Mouse (Mus musculus) megakaryocyte, adult 5-6 weeks (primary cell): ENCODE data around the gene Bdh2. TPM values are rescaled to one million over a fixed set of nuclear protein-coding genes. Genes with fewer than 3 reads are reported as not detected.

ENCODE experiments used
- ATAC-seq: 2 replicates; pipeline ENCODE4 v1.8.0; 2016; ENCODE audit warnings: mild to moderate bottlenecking, inconsistent platforms; ENCODE audit not compliant: poor library complexity, severe bottlenecking
- total RNA-seq, 2 experiments: library from RNA; stranded (forward) in 1 of 2; stranded (reverse) in 1 of 2; fragments of 153-499, 151-499 nt in 1 of 2; fragments of 221-1000, 200-1000 nt in 1 of 2; gene quantifications; 2 replicates each; pipeline versions ENCODE4 v1.2.3 to v1.2.4; 2015 to 2017

Bdh2 gene
- total RNA-seq, 2 experiments from 2014 or later, result not detected

DNA sequence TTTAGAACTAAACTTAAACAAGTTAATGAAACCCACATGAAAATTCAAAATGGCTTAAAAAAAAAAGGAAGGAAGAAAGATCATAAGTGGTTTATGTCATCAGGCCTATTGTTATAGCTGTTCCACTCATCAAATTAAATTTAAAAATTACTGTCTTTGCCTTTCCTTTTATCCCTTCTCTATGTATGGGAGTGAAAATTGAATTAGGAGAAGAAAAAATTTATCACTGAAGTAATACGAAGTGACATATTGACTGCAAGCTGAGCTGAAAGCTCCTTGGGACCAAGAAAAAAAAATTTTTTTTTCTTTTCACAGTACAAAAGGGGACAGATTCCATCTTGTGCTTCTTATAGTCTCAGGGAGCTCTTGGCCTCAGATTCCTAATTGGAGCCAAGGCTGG, 14.5 kb downstream of the Bdh2 start:
- no peak for ATAC-seq

DNA sequence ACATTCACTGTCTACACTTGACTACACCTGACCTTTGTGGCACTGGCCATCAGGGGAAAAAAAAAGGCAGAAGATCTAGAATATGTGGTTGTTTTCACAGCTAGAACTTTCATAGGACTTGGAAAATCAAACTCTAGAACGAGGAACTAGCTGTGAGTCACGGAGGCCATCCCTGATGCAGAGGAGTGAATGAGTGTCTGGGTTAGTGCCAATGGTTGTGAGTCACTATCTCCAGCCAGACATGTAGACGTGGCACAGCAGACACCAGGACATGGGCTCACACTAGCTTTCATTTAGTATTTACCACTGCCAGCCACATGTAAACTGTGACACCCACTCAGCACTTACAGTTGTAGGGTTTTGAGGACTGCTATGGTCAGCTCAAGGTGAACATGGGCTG, 17.5 kb downstream of the Bdh2 start:
- ATAC-seq, result no peak

DNA sequence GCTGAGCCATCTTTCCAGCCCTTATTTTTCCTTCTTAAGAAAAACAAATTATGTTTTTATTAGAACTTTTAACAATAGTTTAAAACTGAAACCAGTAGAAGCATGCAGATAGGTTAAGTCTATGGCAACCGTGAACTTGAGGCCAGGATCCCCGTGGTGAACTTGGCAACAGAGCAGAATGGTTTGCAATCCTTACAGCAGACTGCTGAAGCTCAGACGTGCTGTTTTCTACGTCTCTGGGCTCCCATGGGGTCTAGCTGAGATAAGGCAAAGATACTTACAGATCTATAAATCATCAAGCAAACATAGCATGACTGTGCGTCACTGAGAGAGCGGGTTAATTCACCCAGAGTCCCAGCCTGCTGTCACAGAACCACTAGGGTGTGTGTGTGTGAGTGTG, 19.1 kb downstream of the Bdh2 start:
- ATAC-seq, result no peak

DNA sequence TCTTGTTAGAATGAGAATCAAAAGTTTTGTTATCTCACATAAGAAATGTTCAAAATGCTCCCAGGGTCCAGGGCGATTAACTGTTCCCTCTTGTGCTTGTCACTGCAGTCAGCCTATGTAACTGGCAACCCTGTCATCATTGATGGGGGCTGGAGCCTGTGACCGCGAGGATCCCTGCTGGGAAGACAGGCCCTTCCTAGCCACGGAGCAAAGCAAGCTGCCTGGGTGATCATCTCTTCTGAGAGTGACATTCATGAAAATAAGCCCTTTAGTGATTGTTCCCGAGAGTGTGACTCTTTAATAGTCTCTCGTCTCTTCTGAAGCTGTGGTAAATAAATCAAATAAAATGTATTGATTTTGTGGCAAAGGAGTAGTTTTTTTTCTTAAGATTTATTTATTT, 23.0 kb downstream of the Bdh2 start:
- ATAC-seq, result no peak

DNA sequence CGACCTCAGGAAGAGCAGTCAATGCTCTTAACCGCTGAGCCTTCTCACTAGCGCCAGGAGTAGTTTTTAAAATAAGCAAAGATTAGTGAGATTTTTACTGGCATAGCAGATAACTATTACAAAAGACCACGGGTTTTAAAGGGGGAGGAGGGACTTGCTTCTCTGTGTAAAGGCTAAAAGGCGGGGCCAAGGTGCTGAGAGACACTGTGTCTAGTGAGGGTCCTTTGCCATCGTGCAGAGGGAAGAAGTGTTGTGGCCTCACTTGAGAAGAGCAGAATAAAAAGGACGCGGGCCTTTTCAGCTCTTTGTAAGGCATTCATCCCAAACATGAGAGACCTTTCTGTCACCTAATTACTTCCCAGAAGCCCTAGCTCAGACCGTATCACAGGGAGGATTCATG, 23.5 kb downstream of the Bdh2 start:
- ATAC-seq, result no peak

DNA sequence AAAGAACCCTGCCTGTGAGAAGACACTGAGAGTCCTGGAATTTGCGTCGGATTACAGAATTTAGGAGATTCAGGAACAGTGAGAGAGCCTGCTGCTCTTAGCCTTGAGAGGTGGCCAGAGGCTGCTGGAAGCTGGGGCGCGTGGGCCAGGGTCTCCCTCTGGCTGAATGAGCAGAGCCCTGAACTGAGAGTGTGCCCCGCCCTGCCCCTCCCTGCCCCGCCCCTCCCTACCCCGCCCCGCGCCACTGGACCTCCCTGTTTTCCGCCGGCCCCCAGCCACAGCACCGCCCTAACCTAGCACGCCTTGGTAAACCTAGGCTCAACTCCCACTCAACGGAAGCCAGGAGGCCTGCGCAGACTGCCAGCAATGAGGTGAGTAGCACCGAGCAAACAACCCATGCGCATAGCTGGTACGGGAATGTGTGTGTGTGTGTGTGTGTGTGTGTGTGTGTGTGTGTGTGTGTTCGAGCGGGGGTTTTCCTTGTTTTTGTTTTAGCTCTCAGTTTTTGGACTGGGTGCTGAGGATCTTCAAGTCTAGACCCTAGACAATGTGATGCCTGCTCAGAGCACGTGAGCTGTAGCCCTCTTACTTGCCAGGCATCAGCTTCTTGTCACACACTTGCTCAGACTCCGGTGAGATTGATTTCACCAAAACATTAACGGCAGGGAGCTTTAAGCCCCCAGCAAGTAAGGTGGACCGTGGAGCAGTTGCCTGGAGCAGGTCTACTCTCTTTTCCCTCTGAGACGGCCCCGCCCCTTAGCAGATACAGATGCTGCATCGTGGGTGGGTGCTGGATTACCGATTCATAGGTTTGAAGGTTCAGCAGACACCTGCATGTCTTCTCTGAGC, 26.6 kb downstream of the Bdh2 start, which contains the start of gene Slc9b2:
Gene Slc9b2, plus strand, starts transcription at position 290 of the 849 bp plus-strand sequence.
- ATAC-seq, result peak; percentile 87

DNA sequence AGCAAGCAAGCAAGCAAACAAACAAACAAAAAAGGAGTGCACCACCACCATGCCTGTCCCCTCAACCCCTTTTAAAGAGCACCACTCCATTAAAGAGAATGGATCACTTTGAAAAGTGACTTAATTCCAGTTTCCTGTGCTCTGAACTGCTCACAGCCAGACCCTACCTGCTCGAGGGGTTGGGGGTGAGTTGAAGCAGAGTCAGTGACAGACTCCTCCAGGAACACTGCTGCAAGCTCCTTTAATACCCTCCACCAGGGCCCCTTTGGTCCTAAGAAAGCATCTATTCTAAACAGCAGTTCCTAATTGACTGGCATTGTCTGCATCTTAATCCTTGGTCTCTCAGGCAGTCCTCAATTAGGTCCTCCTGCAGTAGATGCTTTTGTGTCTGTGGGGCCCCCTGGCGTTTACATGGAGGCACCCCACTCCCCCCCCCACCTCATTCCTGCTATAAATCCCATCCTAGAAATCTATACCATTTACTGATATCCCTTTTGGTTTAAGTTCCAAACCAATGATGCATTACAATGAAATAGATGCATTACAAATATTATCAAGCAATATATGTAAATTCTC, 32.0 kb downstream of the Bdh2 start:
- ATAC-seq, result no peak

DNA sequence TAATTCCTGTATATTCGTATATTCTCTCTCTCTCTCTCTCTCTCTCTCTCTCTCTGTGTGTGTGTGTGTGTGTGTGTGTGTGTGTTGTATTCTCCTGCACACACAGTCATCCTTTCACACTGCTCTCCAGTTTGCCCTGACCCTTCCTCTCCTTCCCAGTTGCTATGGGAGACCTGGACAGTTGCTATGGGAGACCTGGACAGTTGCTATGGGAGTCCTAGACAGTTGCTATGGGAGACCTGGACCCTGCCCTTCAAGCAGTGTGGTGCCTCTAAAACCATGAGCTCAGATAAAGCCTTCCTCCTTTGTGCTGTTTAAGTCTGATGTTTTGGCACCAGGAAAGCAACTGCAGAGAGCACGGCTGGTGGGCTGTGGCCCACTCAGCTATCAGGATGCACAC, 32.7 kb downstream of the Bdh2 start:
- ATAC-seq, result no peak

DNA sequence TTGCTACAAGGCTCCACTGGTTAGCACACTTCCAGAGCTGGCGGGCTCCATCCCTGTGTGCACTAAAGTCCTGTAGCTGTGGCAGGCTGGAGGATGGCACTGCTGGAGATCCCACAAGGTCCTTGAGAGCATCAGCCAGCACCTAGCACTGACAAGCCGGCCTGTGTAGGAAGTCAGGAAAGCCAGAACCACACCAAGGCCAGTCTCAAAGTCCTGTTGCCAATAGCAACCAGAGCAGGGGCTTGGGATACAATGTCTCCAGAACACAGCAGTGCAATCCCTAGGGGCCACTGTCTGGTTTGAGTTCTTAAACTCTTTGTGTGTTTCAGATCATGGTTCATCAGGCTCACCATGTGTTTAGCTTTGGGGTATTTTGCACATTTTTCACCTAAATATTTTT, 33.8 kb downstream of the Bdh2 start:
- no peak for ATAC-seq

DNA sequence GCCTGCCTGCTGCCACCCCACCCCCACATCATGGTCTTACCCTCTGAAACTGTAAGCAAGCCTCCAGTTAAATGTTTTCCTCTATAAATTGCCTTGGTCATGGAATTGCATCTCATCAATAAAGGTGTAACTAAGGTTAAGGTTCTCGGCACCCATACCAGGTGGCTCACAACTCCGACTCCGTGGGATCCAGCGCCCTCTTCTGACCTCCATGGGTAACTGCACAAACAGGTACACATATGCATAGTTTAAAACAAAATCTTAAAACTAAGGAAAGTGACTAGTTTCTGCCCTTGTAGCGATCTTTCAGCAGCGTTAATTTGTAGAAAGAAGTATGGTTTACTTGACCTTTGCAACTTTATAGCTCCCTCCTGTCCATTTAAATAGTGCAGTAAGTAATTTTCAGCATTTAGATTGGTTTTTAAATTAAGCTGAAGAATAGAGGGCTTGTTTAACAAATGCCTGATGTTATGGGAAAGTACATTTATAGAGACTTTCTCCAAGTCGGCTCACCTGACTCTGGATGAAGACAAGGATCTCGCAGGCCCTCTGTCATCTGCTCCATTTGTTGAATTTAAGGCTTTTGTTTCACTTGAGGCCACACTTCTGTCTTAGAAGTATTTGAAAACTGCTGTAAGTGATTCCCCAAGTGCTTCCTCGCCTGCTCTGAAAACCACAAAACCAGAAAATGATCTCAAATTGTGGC, 34.9 kb downstream of the Bdh2 start:
- ATAC-seq, result no peak

DNA sequence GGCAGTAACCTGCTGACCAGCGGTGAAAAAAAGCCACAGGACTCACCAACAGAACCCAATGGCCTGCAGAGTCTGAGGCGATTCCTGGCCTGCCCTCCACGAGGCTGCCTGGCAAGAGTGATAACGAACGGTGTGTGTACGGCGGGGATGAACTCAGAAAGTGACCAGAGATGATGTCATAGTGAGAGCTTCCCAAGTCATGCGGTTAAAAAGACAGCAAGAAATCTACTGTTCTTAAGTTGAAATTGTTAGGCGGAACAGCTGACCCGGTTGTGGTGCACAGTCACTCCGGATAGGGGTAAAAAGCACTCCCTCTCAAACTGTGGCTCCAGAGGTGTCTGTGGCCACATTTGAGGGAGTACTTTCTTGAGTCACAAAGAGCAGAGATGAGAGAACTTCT, 37.3 kb downstream of the Bdh2 start:
- ATAC-seq, result no peak

DNA sequence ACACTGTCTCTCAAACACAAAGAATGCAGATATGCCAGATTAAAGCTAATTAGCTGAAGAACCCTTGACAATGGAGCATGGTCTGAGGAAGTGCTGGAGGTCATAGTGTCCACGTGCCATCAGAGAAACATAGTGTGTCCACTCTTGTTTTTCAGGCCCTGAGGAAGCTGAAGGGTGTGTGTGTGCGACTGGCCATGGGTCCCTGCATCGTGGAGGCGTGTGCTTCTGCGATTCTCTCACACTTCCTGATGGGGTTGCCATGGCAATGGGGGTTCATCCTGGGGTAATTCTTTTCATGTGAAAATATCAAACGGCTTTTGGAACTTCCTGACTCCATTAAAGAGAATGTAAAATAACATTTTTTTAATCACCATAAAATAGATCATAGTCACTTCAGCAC, 43.3 kb downstream of the Bdh2 start:
- ATAC-seq, result no peak

DNA sequence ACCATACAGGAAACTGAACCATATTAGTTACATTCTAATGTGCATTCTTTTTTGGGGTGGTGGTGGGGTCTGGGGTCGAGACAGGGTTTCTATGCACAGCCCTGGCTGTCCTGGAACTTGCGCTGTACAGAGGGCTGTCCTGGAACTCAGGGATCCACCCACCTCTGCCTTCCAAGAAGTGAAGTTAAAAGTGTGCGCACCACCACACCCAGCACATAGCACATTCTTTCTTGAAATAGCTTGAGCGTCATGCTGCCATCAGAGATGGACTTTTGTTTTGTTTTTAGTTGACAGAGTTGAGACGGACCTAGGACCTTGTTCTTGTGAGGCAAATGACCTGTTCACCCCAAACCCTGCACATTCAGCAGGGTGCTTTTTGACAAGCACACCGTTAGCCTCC, 46.2 kb downstream of the Bdh2 start:
- ATAC-seq, result no peak

DNA sequence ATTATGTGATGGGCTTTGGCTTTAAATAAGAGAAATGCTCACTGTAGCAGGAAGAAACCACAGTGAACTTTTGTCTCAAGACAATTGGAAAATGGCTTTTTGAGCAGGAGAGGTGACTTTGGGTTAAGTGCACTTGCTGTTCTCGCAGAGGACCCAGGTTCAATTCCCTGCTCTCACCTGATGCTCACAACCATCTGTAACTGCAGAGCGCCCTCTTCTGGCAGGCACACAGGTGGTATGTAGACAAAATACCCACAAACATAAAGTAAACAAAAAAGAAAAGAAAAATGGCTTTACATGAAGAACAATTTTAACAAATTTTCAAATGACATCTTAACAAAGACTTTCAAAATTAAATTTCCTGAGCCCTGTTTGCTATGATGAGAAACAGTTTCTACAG, 46.6 kb downstream of the Bdh2 start:
- ATAC-seq, result no peak

DNA sequence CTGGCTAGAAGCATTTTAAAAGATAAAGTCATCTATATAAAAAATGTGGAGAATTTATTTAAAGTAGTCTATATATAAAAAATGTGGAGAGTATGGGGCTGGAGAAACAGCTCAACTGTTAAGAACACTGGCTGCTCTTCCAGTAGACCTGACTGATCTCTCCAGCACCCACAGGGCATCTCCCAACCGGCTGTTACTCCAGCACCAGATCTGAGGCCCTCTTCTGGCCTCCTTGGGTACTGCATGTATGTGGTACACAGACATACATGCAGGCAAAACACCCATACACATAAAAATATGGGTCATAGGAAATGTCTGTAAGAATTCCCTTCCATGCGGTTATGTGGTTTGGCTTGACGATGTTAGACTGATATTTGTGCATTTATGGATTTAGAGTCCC, 47.5 kb downstream of the Bdh2 start:
- ATAC-seq, result peak; percentile 81

DNA sequence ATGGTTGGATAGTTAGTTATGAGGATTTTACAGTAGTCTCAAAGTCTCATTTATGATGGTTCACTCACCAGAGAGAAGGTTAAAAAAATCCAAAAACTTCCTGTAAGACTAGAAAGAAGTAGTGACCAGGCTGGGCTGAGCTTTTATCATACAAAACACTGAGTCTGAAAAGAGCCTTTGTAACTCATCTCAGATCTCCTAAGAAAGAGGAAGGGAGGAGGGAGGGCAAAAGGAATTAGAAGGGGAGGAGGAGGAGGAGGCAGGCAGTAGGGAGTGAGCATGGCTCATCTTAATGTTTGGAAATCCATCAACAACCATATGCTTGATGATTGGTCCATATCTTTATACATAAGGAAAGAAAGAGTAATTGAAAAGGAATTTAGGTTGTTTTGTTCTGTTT, 51.7 kb downstream of the Bdh2 start:
- no peak for ATAC-seq

DNA sequence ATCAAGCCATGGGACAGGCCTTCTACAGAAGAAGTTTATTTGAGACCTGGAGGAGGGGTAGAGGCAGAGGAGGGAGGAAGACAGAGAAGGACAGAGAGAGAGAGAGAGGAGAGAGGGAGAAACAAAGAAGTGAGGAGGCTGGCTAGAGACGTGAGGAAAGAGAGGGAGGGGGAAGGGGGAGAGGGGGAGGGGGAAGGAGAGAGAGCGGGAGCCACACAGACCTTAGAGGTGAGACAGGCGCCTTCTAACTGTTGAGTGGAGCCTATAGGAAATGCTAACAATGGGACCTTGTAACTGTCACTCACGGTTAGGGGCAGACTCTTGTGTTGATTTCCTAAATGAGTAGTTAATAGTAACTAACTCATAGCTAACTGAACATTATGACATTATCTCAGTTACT, 52.7 kb downstream of the Bdh2 start:
- ATAC-seq, result no peak

DNA sequence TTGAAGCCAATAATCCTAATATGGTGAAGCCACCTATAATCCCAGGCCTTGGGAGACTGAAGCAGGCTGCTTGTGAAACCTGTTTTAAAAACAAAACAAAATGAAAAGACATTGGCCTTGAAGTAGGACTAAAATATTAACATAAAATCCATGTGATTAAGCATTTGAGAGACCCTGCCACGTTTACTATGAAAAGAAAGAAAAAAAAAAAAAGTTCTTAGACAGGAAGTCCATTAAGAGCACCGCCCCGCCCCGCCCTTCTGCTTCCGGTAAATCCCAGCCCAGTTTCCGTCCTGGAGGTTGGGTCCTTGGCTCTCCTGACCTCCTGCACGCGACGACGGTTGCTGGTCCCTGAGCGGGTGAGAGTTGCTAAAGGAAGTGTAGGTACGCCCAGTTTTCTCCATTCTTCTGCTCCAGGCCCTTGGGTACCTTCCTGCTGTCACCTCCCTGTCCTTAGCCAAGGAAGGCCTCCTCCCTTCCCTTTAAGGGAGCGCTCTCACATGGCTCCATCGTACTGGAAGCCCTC, 66.8 kb downstream of the Bdh2 start, which contains the start of gene Slc9b1:
Gene Slc9b1, plus strand, starts transcription at position 291 of the 526 bp plus-strand sequence.
- ATAC-seq, result no peak

DNA sequence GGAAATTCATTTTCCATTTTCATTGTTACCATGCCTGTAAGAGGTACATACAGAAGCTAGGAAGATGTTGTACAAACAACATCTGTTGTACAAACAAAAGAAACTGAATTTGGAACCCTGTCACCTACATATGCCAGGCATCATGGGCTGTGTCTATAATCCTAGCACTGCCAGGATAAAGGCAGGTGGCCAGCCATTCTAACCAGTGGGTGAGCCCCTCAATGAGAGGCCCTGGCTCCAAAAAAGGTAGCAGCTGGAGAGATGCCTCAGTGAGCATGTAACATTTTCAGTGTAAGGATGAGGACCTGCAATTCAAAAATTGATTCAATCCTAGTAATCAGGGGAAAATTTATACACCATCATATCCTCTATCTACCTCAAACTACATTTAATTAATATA, 68.0 kb downstream of the Bdh2 start:
- no peak for ATAC-seq

DNA sequence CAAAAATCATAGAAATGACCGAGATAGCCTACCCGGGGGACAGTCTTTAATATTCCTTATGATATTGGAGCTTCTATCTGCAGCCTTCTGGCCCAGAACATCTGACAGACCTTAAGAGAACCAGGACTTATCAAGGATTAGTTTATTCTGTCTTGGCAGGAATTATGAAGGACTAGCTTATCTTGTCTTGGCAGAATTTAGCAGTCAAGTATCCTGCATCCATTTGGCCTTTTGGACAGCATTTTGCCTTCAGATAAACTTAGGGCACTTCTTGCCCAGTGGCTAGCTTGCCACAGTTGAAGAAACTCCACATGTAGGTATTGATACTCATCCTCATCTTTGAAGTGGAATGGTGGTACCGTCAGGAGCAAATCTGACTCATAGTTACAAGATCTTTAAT, 70.8 kb downstream of the Bdh2 start:
- 0 out of 2 replicates have a peak, but pooled peaks have one; percentile 27 for ATAC-seq
